Mouse (Mus musculus) gonadal fat pad, adult 2 months (tissue): ENCODE data around the gene Hnrnpa3. TPM values are rescaled to one million over a fixed set of nuclear protein-coding genes. Genes with fewer than 3 reads are reported as not detected.
"Not testable (repeated sequence)": the region's sequence is repeated elsewhere in the genome, so short reads cannot be mapped to it uniquely, and the experiment has no call there.

Experiments
- DNase-seq: peaks from one replicate; pipeline ENCODE4 v3.0.0-alpha.2; 2012; ENCODE audit warnings: low read depth
- polyA plus RNA-seq: library from polyadenylated mRNA; depleted of rRNA; stranded (reverse); fragments of >200 nt; gene quantifications from 2 replicates; pipeline ENCODE4 v1.2.3, GENCODE M21; 2012

The Hnrnpa3 gene
- polyA plus RNA-seq, 1 experiment, result 28.6 TPM

- DNase-seq, result no peak
These were observed 22.6 kb upstream of the Hnrnpa3 start for GRCm38 (mm10) chr2:75636261-75637054.

- not testable (repeated sequence) for DNase-seq
These were observed 22.1 kb upstream of the Hnrnpa3 start for GRCm38 (mm10) chr2:75637055-75637304.

- no peak for DNase-seq
These were observed 21.7 kb upstream of the Hnrnpa3 start for GRCm38 (mm10) chr2:75637361-75637760.

GRCm38 (mm10) chr2:75637822-75638221 lies 21.2 kb upstream of the Hnrnpa3 start:
- not testable (repeated sequence) for DNase-seq

GRCm38 (mm10) chr2:75639535-75639934 lies 19.5 kb upstream of the Hnrnpa3 start:
- not testable (repeated sequence) for DNase-seq

GRCm38 (mm10) chr2:75642312-75642711 lies 16.7 kb upstream of the Hnrnpa3 start:
- not testable (repeated sequence) for DNase-seq

GRCm38 (mm10) chr2:75642795-75643550 lies 16.1 kb upstream of the Hnrnpa3 start:
- DNase-seq, result peak; percentile 84

- no peak for DNase-seq
These were observed 15.1 kb upstream of the Hnrnpa3 start for GRCm38 (mm10) chr2:75643950-75644349.

GRCm38 (mm10) chr2:75645251-75645650 lies 13.8 kb upstream of the Hnrnpa3 start:
- no peak for DNase-seq

- no peak for DNase-seq
These were observed 8.6 kb upstream of the Hnrnpa3 start for GRCm38 (mm10) chr2:75650437-75650836.

- DNase-seq, result no peak
These were observed 5.9 kb upstream of the Hnrnpa3 start for GRCm38 (mm10) chr2:75653150-75653549.

- no peak for DNase-seq
These were observed 4.4 kb upstream of the Hnrnpa3 start for GRCm38 (mm10) chr2:75654679-75655078.

- DNase-seq, result no peak
These were observed 2.1 kb upstream of the Hnrnpa3 start for GRCm38 (mm10) chr2:75656924-75657323.

GRCm38 (mm10) chr2:75657907-75658691 lies 962 bp upstream of the Hnrnpa3 start:
- no peak for DNase-seq

GRCm38 (mm10) chr2:75659629-75659960 lies 534 bp downstream of the Hnrnpa3 start:
- DNase-seq, result no peak

GRCm38 (mm10) chr2:75660255-75660948 lies 1.3 kb downstream of the Hnrnpa3 start:
- DNase-seq, result no peak

GRCm38 (mm10) chr2:75661106-75661505 lies 2.0 kb downstream of the Hnrnpa3 start:
- no peak for DNase-seq

- DNase-seq, result no peak
These were observed 10.7 kb downstream of the Hnrnpa3 start for GRCm38 (mm10) chr2:75669491-75670445.

GRCm38 (mm10) chr2:75670446-75671336 lies 11.6 kb downstream of the Hnrnpa3 start:
- DNase-seq, result no peak

- DNase-seq, result no peak
These were observed 12.2 kb downstream of the Hnrnpa3 start for GRCm38 (mm10) chr2:75671337-75671660.
